Mouse (Mus musculus) heart, postnatal 0 days (tissue): ENCODE measurements around the gene Acadm. TPM values are rescaled to one million over a fixed set of nuclear protein-coding genes. Genes with fewer than 3 reads are reported as not detected.
A peak's percentile ranks its signal among the peaks of the same experiment; 100 is the strongest.

ENCODE experiments used
- ATAC-seq: fragments of 200-750 bp; cut with Nextera tagmentation; 2 replicates; pipeline ENCODE4 v1.8.0; 2017; ENCODE audit warnings: low read depth, moderate number of reproducible peaks, moderate library complexity; ENCODE audit not compliant: insufficient read depth
- DNase-seq: peaks from one replicate; pipeline ENCODE4 v3.0.0-alpha.2; 2016; ENCODE audit warnings: low spot score
- H3K27ac ChIP-seq: fragments of 300-500 bp; sonication (generic); 2 replicates; pipeline ENCODE4 v1.5.1; 2014; ENCODE audit warnings: low read depth, mild to moderate bottlenecking
- H3K27me3 ChIP-seq: fragments of 300-500 bp; sonication (generic); 2 replicates; pipeline ENCODE4 v1.6.1; 2014; ENCODE audit warnings: low read length, mixed read lengths; ENCODE audit not compliant: control insufficient read depth, insufficient read depth
- H3K36me3 ChIP-seq: fragments of 300-500 bp; sonication (generic); replicated peaks from 2 replicates; pipeline ENCODE4 v1.6.1; 2014; ENCODE audit warnings: low read length, mixed read lengths; ENCODE audit not compliant: control insufficient read depth, insufficient read depth
- H3K4me1 ChIP-seq: fragments of 300-500 bp; sonication (generic); 2 replicates; pipeline ENCODE4 v1.6.1; 2014; ENCODE audit warnings: antibody characterized with exemption; ENCODE audit not compliant: control insufficient read depth, insufficient read depth
- H3K4me2 ChIP-seq: fragments of 300-500 bp; sonication (generic); 2 replicates; pipeline ENCODE4 v1.6.1; 2014; ENCODE audit warnings: low read depth, mild to moderate bottlenecking, low read length, moderate library complexity
- H3K4me3 ChIP-seq: fragments of 300-500 bp; sonication (generic); 2 replicates; pipeline ENCODE4 v1.5.1; 2014; ENCODE audit warnings: low read depth, low read length
- H3K9ac ChIP-seq: fragments of 300-500 bp; sonication (generic); replicated peaks from 2 replicates; pipeline ENCODE4 v1.6.1; 2014; ENCODE audit warnings: low read depth, low read length, mixed read lengths
- H3K9me3 ChIP-seq: fragments of 300-500 bp; sonication (generic); replicated peaks from 2 replicates; pipeline ENCODE4 v1.6.1; 2016; ENCODE audit warnings: low read length; ENCODE audit not compliant: control insufficient read depth
- CTCF ChIP-seq: IDR thresholded peaks from 2 replicates; pipeline ENCODE4 v1.5.1; 2016; ENCODE audit warnings: antibody characterized with exemption, control low read depth, low read depth
- EP300 ChIP-seq: IDR thresholded peaks from 2 replicates; pipeline ENCODE4 v1.6.1; 2016; ENCODE audit warnings: antibody characterized with exemption, low read depth
- WGBS: fragments of 180-500 bp; shearing (Covaris S2); extraction: QIAGEN DNeasy Blood & Tissue Kit; methylation state at CpG from one replicate; pipeline ENCODE4 v1.1.7; 2014; 5-methylcytosine and 5-hydroxymethylcytosine counted together
- polyA plus RNA-seq: library from polyadenylated mRNA; unstranded; fragments of >200 nt; fragmentation: Nextera tagmentation; extraction: Ambion mirVana; gene quantifications from 2 replicates; pipeline ENCODE4 v1.2.1, GENCODE M21; 2015
- total RNA-seq: library from RNA; depleted of rRNA; stranded (reverse); fragments of >200 nt; gene quantifications from 2 replicates; pipeline ENCODE4 v1.2.3, GENCODE M21; 2014; ENCODE audit warnings: low replicate concordance; rRNA removed

Acadm gene
- total and polyA plus RNA-seq, 2 experiments from 2014 or later = 333 to 642 TPM

DNA sequence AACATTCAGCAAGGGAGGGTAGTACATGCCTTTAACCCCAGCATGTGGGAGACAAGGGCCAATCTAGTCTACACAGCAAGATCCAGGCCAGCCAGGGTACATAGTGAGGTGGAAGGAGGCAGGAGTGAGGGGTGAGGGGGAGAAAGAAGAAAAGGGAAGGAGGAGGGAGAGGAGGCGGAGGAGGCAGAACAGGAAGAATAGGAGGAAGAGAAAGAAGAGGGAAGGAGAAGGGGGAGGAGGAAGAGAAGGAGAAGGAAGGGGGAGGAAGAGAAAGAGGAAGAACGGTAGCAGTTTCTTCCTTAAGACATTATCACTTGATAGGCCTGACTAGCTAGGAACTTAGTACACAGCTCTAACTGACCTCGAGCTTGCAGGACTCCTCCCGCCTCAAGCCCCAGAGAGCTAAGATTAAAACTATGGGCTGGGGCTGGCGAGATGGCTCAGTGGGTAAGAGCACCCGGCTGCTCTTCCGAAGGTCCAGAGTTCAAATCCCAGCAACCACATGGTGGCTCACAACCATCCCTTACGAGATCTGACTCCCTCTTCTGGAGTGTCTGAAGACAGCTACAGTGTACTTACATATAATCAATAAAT lies 55.1 kb downstream of the Acadm start:
- Histone ChIP-seq H3K4me2 (no peak overlapping the region), H3K27me3 (no peaks in the 10 kb centered on the region), H3K36me3 (no peaks in the 10 kb centered on the region), H3K4me3 (no peak overlapping the region), H3K27ac (no peak overlapping the region), H3K9me3 (no peaks in the 10 kb centered on the region), H3K4me1 (no peaks in the 10 kb centered on the region), H3K9ac (no peak overlapping the region)
- TF ChIP-seq CTCF (no peak), EP300 (no peak)
- 64% methylated on average over 7 of the region's 8 CpGs for WGBS
- DNase-seq = no peak
- no peak for ATAC-seq

GRCm38 (mm10) chr3:153888141-153888540 lies 56.3 kb downstream of the Acadm start:
- no peaks in the 10 kb centered on the region for H3K4me1 ChIP-seq
- TF ChIP-seq EP300 (no peak), CTCF (no peak)
- no peak overlapping the region for H3K4me3 ChIP-seq
- H3K27me3 ChIP-seq = no peaks in the 10 kb centered on the region
- no peaks in the 10 kb centered on the region for H3K36me3 ChIP-seq
- ATAC-seq = no peak
- WGBS = 61% methylated on average over 6 of the region's 6 CpGs
- H3K27ac ChIP-seq = no peak overlapping the region
- no peak for DNase-seq
- no peak overlapping the region for H3K4me2 ChIP-seq
- no peaks in the 10 kb centered on the region for H3K9me3 ChIP-seq
- H3K9ac ChIP-seq = no peak overlapping the region

GRCm38 (mm10) chr3:153886296-153886695 lies 58.1 kb downstream of the Acadm start:
- DNase-seq (no peak), ATAC-seq (no peak)
- Histone ChIP-seq H3K9ac (no peak overlapping the region), H3K4me3 (no peak overlapping the region), H3K4me1 (no peaks in the 10 kb centered on the region), H3K9me3 (no peaks in the 10 kb centered on the region), H3K36me3 (no peaks in the 10 kb centered on the region), H3K4me2 (no peak overlapping the region), H3K27me3 (no peaks in the 10 kb centered on the region), H3K27ac (no peak overlapping the region)
- peak; percentile 10; the same call in 1 of the 2 replicates for TF ChIP-seq CTCF
- TF ChIP-seq EP300 = no peak

Other genes with a start within 250 kb of the Acadm start
- gene St6galnac3, start 219.5 kb downstream of the Acadm start, total RNA-seq = 15.2 and 22.5 TPM in 2 replicates
- 9.7 and 10.5 TPM in 2 replicates for gene St6galnac3, start 219.5 kb downstream of the Acadm start, polyA plus RNA-seq
- not detected in 2 replicates for gene Asb17, start 100.4 kb downstream of the Acadm start, total RNA-seq
- 0.18 TPM in 2 replicates for gene Asb17, start 100.4 kb downstream of the Acadm start, polyA plus RNA-seq
- gene Msh4, start 38.5 kb downstream of the Acadm start, total RNA-seq = not detected in 2 replicates
- gene Msh4, start 38.5 kb downstream of the Acadm start, polyA plus RNA-seq = 0.07 TPM in 2 replicates
- gene Rabggtb, start 31.6 kb downstream of the Acadm start, total RNA-seq = 119 and 159 TPM in 2 replicates
- 56.4 and 58.2 TPM in 2 replicates for gene Rabggtb, start 31.6 kb downstream of the Acadm start, polyA plus RNA-seq
- 0.42 and 0.66 TPM in 2 replicates for gene Slc44a5, start 28.8 kb upstream of the Acadm start, total RNA-seq
- gene Slc44a5, start 28.8 kb upstream of the Acadm start, polyA plus RNA-seq = 0.10 and 0.31 TPM in 2 replicates